Mouse (Mus musculus) C2C12 (cell line): ENCODE measurements around the gene Zfp322a.

ENCODE experiments used
- CTCF ChIP-seq: IDR thresholded peaks from one replicate; pipeline ENCODE4 v1.5.1; 2011; ENCODE audit not compliant: control insufficient read depth, insufficient read depth, insufficient read length
- FOSL1 ChIP-seq: IDR thresholded peaks from one replicate; pipeline ENCODE4 v1.8.0; 2011; ENCODE audit warnings: mild to moderate bottlenecking, low read length; ENCODE audit not compliant: poor library complexity, insufficient read depth, severe bottlenecking
- MAX ChIP-seq: IDR thresholded peaks from one replicate; pipeline ENCODE4 v1.6.1; 2011; ENCODE audit warnings: mild to moderate bottlenecking, control low read depth
- MYOD1 ChIP-seq: IDR thresholded peaks from one replicate; pipeline ENCODE4 v1.6.1; 2011; ENCODE audit warnings: low read depth; ENCODE audit not compliant: control insufficient read depth, insufficient read length
- MYOG ChIP-seq: IDR thresholded peaks from one replicate; pipeline ENCODE4 v1.6.1; 2011; ENCODE audit not compliant: control insufficient read depth, insufficient read length; ENCODE audit errors: extremely low read depth

DNA sequence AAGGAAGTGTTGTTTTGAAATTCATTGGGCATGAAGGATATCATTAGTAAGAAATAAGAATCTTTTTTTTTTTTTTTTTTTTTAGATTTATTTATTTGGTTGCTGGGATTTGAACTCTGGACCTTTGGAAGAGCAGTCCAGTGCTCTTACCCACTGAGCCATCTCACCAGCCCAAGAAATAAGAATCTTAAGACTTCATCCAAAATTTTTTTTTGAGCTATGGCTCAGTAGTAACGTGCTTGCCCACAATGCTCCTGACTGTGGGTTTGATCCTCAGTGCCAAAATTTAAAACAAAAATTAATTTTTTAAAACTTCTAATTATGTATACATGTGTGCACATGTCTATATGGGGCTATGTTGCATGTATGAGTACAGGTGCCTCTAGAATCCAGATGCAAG lies 18.5 kb upstream of the Zfp322a start:
- TF ChIP-seq MYOD1 (no peak), CTCF (no peak), MAX (no peak), MYOG (no peak), FOSL1 (no peak)
